Mouse (Mus musculus): ENCODE measurements around the gene Natd1.

DNA sequence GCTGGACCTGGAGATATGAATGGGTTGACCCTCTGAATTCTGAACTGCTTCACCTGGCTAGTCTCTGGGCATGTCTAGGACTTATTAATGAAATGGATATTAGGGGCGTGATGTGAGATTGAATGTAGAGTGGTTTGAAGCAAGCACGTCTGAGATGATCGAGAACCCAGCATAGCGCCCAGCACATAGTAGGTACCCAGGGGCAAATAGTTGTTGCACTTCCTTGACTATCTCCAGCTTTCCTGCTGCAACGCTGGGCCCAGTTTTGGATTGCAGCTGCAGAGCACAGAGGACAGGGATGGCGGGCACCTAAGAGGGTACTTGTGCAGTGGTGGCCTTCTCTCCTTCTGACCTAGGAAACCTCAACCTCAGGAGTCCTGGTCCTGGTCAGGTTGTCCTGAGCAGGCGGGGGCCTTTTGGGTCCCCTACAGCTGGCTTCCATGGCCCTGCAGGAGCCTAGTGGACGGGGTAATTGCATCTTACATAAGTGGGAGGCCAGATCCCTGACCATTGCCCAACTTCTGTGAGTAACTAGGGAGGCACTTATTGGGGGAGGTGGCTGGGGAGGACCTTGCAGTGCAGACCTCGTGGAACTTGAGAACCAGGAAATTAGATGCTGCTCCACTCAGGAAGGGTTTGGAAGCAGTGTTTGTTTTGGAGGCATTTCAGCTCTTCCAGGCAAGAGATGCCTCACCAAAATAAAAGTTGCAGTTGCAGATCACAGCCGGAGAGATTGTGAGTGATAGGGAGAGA, 18.8 kb upstream of the Natd1 start:
- no peak for TF ChIP-seq CTCF (IDR thresholded peaks at IDR 0.05; ENCODE audit: low read depth)
- no peak for TF ChIP-seq EP300 (IDR thresholded peaks at IDR 0.05; ENCODE audit: low read depth)

Measured in liver, embryonic 14.5 days (tissue).